Mouse (Mus musculus) testis, adult 2 months (tissue): ENCODE measurements around the gene Ncapd3. TPM values are rescaled to one million over a fixed set of nuclear protein-coding genes. Genes with fewer than 3 reads are reported as not detected.

ENCODE experiments used
- H3K27ac ChIP-seq: fragments of 200-500 bp; 2 replicates; pipeline ENCODE4 v1.5.1; 2012; ENCODE audit warnings: low read depth, low read length; ENCODE audit not compliant: control insufficient read depth, insufficient read depth
- H3K27me3 ChIP-seq: fragments of 200-500 bp; 2 replicates; pipeline ENCODE4 v1.6.1; 2012; ENCODE audit warnings: mild to moderate bottlenecking, low read length, moderate library complexity; ENCODE audit not compliant: control insufficient read depth, insufficient read depth
- H3K36me3 ChIP-seq: fragments of 200-500 bp; 2 replicates; pipeline ENCODE4 v1.6.1; 2012; ENCODE audit warnings: mild to moderate bottlenecking, low read length; ENCODE audit not compliant: control insufficient read depth, insufficient read depth
- H3K4me1 ChIP-seq: fragments of 200-500 bp; 2 replicates; pipeline ENCODE4 v1.6.1; 2012; ENCODE audit warnings: low read length; ENCODE audit not compliant: control insufficient read depth, insufficient read depth
- H3K4me3 ChIP-seq: fragments of 200-500 bp; 2 replicates; pipeline ENCODE4 v1.5.1; 2012; ENCODE audit warnings: low read depth, mild to moderate bottlenecking, low read length, moderate library complexity, mixed read lengths; ENCODE audit not compliant: control insufficient read depth
- CTCF ChIP-seq: fragments of 200-500 bp; IDR thresholded peaks from 2 replicates; pipeline ENCODE4 v1.5.1; 2012; ENCODE audit warnings: low read depth, mild to moderate bottlenecking, inconsistent platforms, low read length, moderate library complexity; ENCODE audit not compliant: control insufficient read depth, insufficient read depth, insufficient replicate concordance
- POLR2A ChIP-seq: fragments of 200-500 bp; IDR thresholded peaks from 2 replicates; pipeline ENCODE4 v1.6.1; 2012; ENCODE audit warnings: low read depth, mild to moderate bottlenecking, inconsistent platforms, low read length, moderate library complexity; ENCODE audit not compliant: control insufficient read depth
- polyA plus RNA-seq: library from polyadenylated mRNA; depleted of rRNA; stranded (reverse); fragments of >200 nt; gene quantifications from 2 replicates; pipeline ENCODE4 v1.2.3, GENCODE M21; 2012

Ncapd3 gene
- polyA plus RNA-seq, 1 experiment: 16.4 TPM

- Histone ChIP-seq H3K27me3 (no peaks in the 10 kb centered on the region), H3K36me3 (peaks cover 3% of the 10 kb centered on the region; the same call in 1 of the 2 replicates), H3K4me3 (no peak overlapping the region), H3K4me1 (peaks cover 2% of the 10 kb centered on the region; the same call in 1 of the 2 replicates), H3K27ac (no peak overlapping the region)
- TF ChIP-seq CTCF (no peak), POLR2A (no peak)
Measured at GRCm38 (mm10) chr9:27108451-27108850, 78.5 kb downstream of the Ncapd3 start.

GRCm38 (mm10) chr9:27109533-27110514 lies 79.8 kb downstream of the Ncapd3 start:
- H3K36me3 ChIP-seq: peaks cover 2% of the 10 kb centered on the region; the same call in 1 of the 2 replicates
- H3K27ac ChIP-seq: peak overlapping the region; percentile 16; the same call in 1 of the 2 replicates
- no peak overlapping the region for H3K4me3 ChIP-seq
- H3K4me1 ChIP-seq: peaks cover 2% of the 10 kb centered on the region; the same call in 1 of the 2 replicates
- H3K27me3 ChIP-seq: no peaks in the 10 kb centered on the region
- TF ChIP-seq CTCF (no peak), POLR2A (no peak)

- no peak overlapping the region for H3K27ac ChIP-seq
- no peaks in the 10 kb centered on the region for H3K36me3 ChIP-seq
- TF ChIP-seq POLR2A: no peak
- peaks cover 2% of the 10 kb centered on the region; the same call in 1 of the 2 replicates for H3K4me1 ChIP-seq
- no peak overlapping the region for H3K4me3 ChIP-seq
- no peaks in the 10 kb centered on the region for H3K27me3 ChIP-seq
Measured at GRCm38 (mm10) chr9:27110681-27111080, 80.7 kb downstream of the Ncapd3 start.

- H3K36me3 ChIP-seq: no peaks in the 10 kb centered on the region
- H3K27ac ChIP-seq: no peak overlapping the region
- peaks cover 2% of the 10 kb centered on the region; the same call in 1 of the 2 replicates for H3K4me1 ChIP-seq
- H3K27me3 ChIP-seq: no peaks in the 10 kb centered on the region
- H3K4me3 ChIP-seq: no peak overlapping the region
- TF ChIP-seq CTCF (no peak), POLR2A (no peak)
Measured at GRCm38 (mm10) chr9:27111756-27112155, 81.8 kb downstream of the Ncapd3 start.

GRCm38 (mm10) chr9:27121254-27121653 lies 91.3 kb downstream of the Ncapd3 start:
- TF ChIP-seq POLR2A: no peak
- TF ChIP-seq CTCF: no peak
- Histone ChIP-seq H3K36me3 (no peaks in the 10 kb centered on the region), H3K27me3 (no peaks in the 10 kb centered on the region), H3K4me3 (no peak overlapping the region), H3K27ac (no peak overlapping the region), H3K4me1 (no peaks in the 10 kb centered on the region; the same call in 1 of the 2 replicates)

- TF ChIP-seq POLR2A (no peak), CTCF (no peak)
- Histone ChIP-seq H3K36me3 (no peaks in the 10 kb centered on the region), H3K4me3 (no peak overlapping the region), H3K4me1 (no peaks in the 10 kb centered on the region; the same call in 1 of the 2 replicates), H3K27ac (no peak overlapping the region), H3K27me3 (no peaks in the 10 kb centered on the region)
Measured at GRCm38 (mm10) chr9:27122076-27122475, 92.1 kb downstream of the Ncapd3 start.

GRCm38 (mm10) chr9:27122963-27123362 lies 93.0 kb downstream of the Ncapd3 start:
- no peaks in the 10 kb centered on the region for H3K27me3 ChIP-seq
- no peak for TF ChIP-seq CTCF
- TF ChIP-seq POLR2A: no peak
- no peak overlapping the region for H3K27ac ChIP-seq
- no peaks in the 10 kb centered on the region for H3K36me3 ChIP-seq
- no peak overlapping the region for H3K4me3 ChIP-seq
- H3K4me1 ChIP-seq: no peaks in the 10 kb centered on the region; the same call in 1 of the 2 replicates

GRCm38 (mm10) chr9:27123947-27124346 lies 94.0 kb downstream of the Ncapd3 start:
- Histone ChIP-seq H3K4me3 (no peak overlapping the region), H3K36me3 (no peaks in the 10 kb centered on the region), H3K4me1 (no peaks in the 10 kb centered on the region; the same call in 1 of the 2 replicates), H3K27me3 (no peaks in the 10 kb centered on the region), H3K27ac (no peak overlapping the region)
- no peak for TF ChIP-seq CTCF
- no peak for TF ChIP-seq POLR2A
